Mouse (Mus musculus): Measurements from ENCODE around the gene Btg4. TPM values are rescaled to one million over a fixed set of nuclear protein-coding genes. Genes with fewer than 3 reads are reported as not detected.

Gene Btg4
- total and polyA plus RNA-seq, 2 experiments from 2014 or later = not detected

GRCm38 (mm10) chr9:51032785-51033529 lies 27.7 kb upstream of the Btg4 start:
- no peak for DNase-seq (ENCODE audit: low spot score)
- no peak overlapping the region for H3K4me3 ChIP-seq (ENCODE audit: low read depth, low read length)
- H3K4me2 ChIP-seq (ENCODE audit: low read depth, low read length) = no peak overlapping the region
- ATAC-seq (ENCODE audit: insufficient read depth, low read depth) = no peak
- H3K4me1 ChIP-seq (ENCODE audit: control insufficient read depth, insufficient read depth) = no peaks in the 10 kb centered on the region
- TF ChIP-seq CTCF (IDR thresholded peaks at IDR 0.05; ENCODE audit: low read depth) (no peak), EP300 (IDR thresholded peaks at IDR 0.05; ENCODE audit: low read depth) (no peak)
- no peaks in the 10 kb centered on the region for H3K27me3 ChIP-seq (ENCODE audit: control insufficient read depth, insufficient read depth, low read length)
- 77% methylated on average over 3 of the region's 3 CpGs for WGBS
- no peak overlapping the region for H3K27ac ChIP-seq (ENCODE audit: low read depth)
- H3K36me3 ChIP-seq (replicated peaks; ENCODE audit: control insufficient read depth, insufficient read depth, low read length) = no peaks in the 10 kb centered on the region
- H3K9ac ChIP-seq (replicated peaks; ENCODE audit: low read depth, low read length) = no peak overlapping the region
- no peaks in the 10 kb centered on the region for H3K9me3 ChIP-seq (replicated peaks; ENCODE audit: control insufficient read depth, low read length)

GRCm38 (mm10) chr9:51041491-51041980 lies 19.2 kb upstream of the Btg4 start:
- ATAC-seq (ENCODE audit: insufficient read depth, low read depth) (no peak), DNase-seq (ENCODE audit: low spot score) (no peak)
- H3K36me3 ChIP-seq (replicated peaks; ENCODE audit: control insufficient read depth, insufficient read depth, low read length) = no peaks in the 10 kb centered on the region
- H3K9ac ChIP-seq (replicated peaks; ENCODE audit: low read depth, low read length) = no peak overlapping the region
- no peaks in the 10 kb centered on the region for H3K27me3 ChIP-seq (ENCODE audit: control insufficient read depth, insufficient read depth, low read length)
- TF ChIP-seq EP300 (IDR thresholded peaks at IDR 0.05; ENCODE audit: low read depth) (no peak), CTCF (IDR thresholded peaks at IDR 0.05; ENCODE audit: low read depth) (no peak)
- H3K27ac ChIP-seq (ENCODE audit: low read depth) = no peak overlapping the region
- no peaks in the 10 kb centered on the region for H3K4me1 ChIP-seq (ENCODE audit: control insufficient read depth, insufficient read depth)
- H3K9me3 ChIP-seq (replicated peaks; ENCODE audit: control insufficient read depth, low read length) = no peaks in the 10 kb centered on the region
- H3K4me3 ChIP-seq (ENCODE audit: low read depth, low read length) = no peak overlapping the region
- H3K4me2 ChIP-seq (ENCODE audit: low read depth, low read length) = no peak overlapping the region
- WGBS = 85% methylated on average over 7 of the region's 7 CpGs

GRCm38 (mm10) chr9:51042136-51042535 lies 18.6 kb upstream of the Btg4 start:
- H3K9me3 ChIP-seq (replicated peaks; ENCODE audit: control insufficient read depth, low read length) = no peaks in the 10 kb centered on the region
- no peak for TF ChIP-seq CTCF (IDR thresholded peaks at IDR 0.05; ENCODE audit: low read depth)
- no peak for TF ChIP-seq EP300 (IDR thresholded peaks at IDR 0.05; ENCODE audit: low read depth)
- no peak overlapping the region for H3K9ac ChIP-seq (replicated peaks; ENCODE audit: low read depth, low read length)

GRCm38 (mm10) chr9:51052180-51052579 lies 8.5 kb upstream of the Btg4 start:
- Histone ChIP-seq H3K27ac (ENCODE audit: low read depth) (no peak overlapping the region), H3K36me3 (replicated peaks; ENCODE audit: control insufficient read depth, insufficient read depth, low read length) (no peaks in the 10 kb centered on the region), H3K4me1 (ENCODE audit: control insufficient read depth, insufficient read depth) (no peaks in the 10 kb centered on the region), H3K27me3 (ENCODE audit: control insufficient read depth, insufficient read depth, low read length) (no peaks in the 10 kb centered on the region), H3K9ac (replicated peaks; ENCODE audit: low read depth, low read length) (no peak overlapping the region), H3K4me2 (ENCODE audit: low read depth, low read length) (no peak overlapping the region), H3K9me3 (replicated peaks; ENCODE audit: control insufficient read depth, low read length) (no peaks in the 10 kb centered on the region), H3K4me3 (ENCODE audit: low read depth, low read length) (no peak overlapping the region)
- peak; percentile 44 for TF ChIP-seq CTCF (IDR thresholded peaks at IDR 0.05; ENCODE audit: low read depth)
- no peak for TF ChIP-seq EP300 (IDR thresholded peaks at IDR 0.05; ENCODE audit: low read depth)
- WGBS = 34% methylated on average over 3 of the region's 3 CpGs
- DNase-seq (ENCODE audit: low spot score) = no peak
- ATAC-seq (ENCODE audit: insufficient read depth, low read depth) = no peak

More at GRCm38 (mm10) chr9:51042136-51042535, 18.6 kb upstream of the Btg4 start:
- no peak overlapping the region for H3K27ac ChIP-seq (ENCODE audit: low read depth)
- WGBS = 67% methylated on average over 6 of the region's 6 CpGs
- no peaks in the 10 kb centered on the region for H3K27me3 ChIP-seq (ENCODE audit: control insufficient read depth, insufficient read depth, low read length)
- no peak overlapping the region for H3K4me2 ChIP-seq (ENCODE audit: low read depth, low read length)
- ATAC-seq (ENCODE audit: insufficient read depth, low read depth) (no peak), DNase-seq (ENCODE audit: low spot score) (no peak)
- H3K36me3 ChIP-seq (replicated peaks; ENCODE audit: control insufficient read depth, insufficient read depth, low read length) = no peaks in the 10 kb centered on the region
- H3K4me1 ChIP-seq (ENCODE audit: control insufficient read depth, insufficient read depth) = no peaks in the 10 kb centered on the region
- no peak overlapping the region for H3K4me3 ChIP-seq (ENCODE audit: low read depth, low read length)

GRCm38 (mm10) chr9:51056360-51057324 lies 4.1 kb upstream of the Btg4 start:
- Histone ChIP-seq H3K4me3 (ENCODE audit: low read depth, low read length) (no peak overlapping the region), H3K4me1 (ENCODE audit: control insufficient read depth, insufficient read depth) (no peaks in the 10 kb centered on the region), H3K9ac (replicated peaks; ENCODE audit: low read depth, low read length) (no peak overlapping the region), H3K27me3 (ENCODE audit: control insufficient read depth, insufficient read depth, low read length) (no peaks in the 10 kb centered on the region), H3K4me2 (ENCODE audit: low read depth, low read length) (no peak overlapping the region), H3K9me3 (replicated peaks; ENCODE audit: control insufficient read depth, low read length) (no peaks in the 10 kb centered on the region), H3K27ac (ENCODE audit: low read depth) (no peak overlapping the region), H3K36me3 (replicated peaks; ENCODE audit: control insufficient read depth, insufficient read depth, low read length) (no peaks in the 10 kb centered on the region)
- DNase-seq (ENCODE audit: low spot score) = no peak
- 58% methylated on average over 3 of the region's 3 CpGs for WGBS
- ATAC-seq (ENCODE audit: insufficient read depth, low read depth) = no peak
- TF ChIP-seq CTCF (IDR thresholded peaks at IDR 0.05; ENCODE audit: low read depth) = no peak
- no peak for TF ChIP-seq EP300 (IDR thresholded peaks at IDR 0.05; ENCODE audit: low read depth)

All from heart, postnatal 0 days (tissue).